Mouse (Mus musculus): ENCODE measurements at regions not wholly inside any gene's neighbourhood (a gene's known extent, or its start where the extent isn't known, plus 50 kb on each side); places are given as distances from the start of the nearest gene placed in this dataset.
"Not testable (repeated sequence)": the region's sequence is repeated elsewhere in the genome, so short reads cannot be mapped to it uniquely, and the experiment has no call there.

GRCm38 (mm10) chr13:111890792-111891191, 82.0 kb upstream of the Map3k1 start:
- intact Hi-C loops (cut with DNase I), result no loop called here
- TF ChIP-seq CTCF (IDR thresholded peaks at IDR 0.05), result no peak
- Histone ChIP-seq H3K4me3 (no peak overlapping the region), H3K27ac (no peak overlapping the region)
- no peak for DNase-seq (ENCODE audit: extremely low spot score in 1 of 2, low spot score in 2 of 2)

DNA sequence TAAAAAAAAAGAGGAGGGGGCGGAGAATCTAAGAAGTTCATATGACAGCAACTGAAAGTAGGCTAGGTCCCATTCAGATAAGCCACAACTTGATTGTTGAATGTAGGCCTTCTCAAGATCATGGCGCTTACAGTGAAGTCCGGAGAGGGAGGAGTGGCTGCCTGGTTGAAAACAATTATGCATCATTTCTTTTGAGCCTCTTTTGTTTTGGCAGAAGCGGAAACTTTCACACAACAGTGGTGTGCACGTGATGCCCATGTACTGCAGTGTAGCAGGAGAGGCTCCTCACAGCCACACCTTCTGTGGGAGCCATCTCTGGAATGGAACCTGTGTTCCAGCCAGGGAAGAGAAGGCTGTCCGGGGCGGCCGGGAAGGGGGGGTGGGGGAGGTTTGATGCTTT, 83.3 kb upstream of the Map3k1 start:
- Histone ChIP-seq H3K4me3 (no peak overlapping the region), H3K27ac (no peak overlapping the region)
- DNase-seq (ENCODE audit: extremely low spot score in 1 of 2, low spot score in 2 of 2), result no peak
- no peak for TF ChIP-seq CTCF (IDR thresholded peaks at IDR 0.05)
- intact Hi-C loops (cut with DNase I), result no loop called here

- no peak for DNase-seq (ENCODE audit: extremely low spot score in 1 of 2, low spot score in 2 of 2)
- H3K4me3 ChIP-seq, result no peak overlapping the region
- no peak for TF ChIP-seq CTCF (IDR thresholded peaks at IDR 0.05)
- intact Hi-C loops (cut with DNase I), result no loop called here
- no peak overlapping the region for H3K27ac ChIP-seq
Observed at GRCm38 (mm10) chr13:111893221-111893713, 84.5 kb upstream of the Map3k1 start.

DNA sequence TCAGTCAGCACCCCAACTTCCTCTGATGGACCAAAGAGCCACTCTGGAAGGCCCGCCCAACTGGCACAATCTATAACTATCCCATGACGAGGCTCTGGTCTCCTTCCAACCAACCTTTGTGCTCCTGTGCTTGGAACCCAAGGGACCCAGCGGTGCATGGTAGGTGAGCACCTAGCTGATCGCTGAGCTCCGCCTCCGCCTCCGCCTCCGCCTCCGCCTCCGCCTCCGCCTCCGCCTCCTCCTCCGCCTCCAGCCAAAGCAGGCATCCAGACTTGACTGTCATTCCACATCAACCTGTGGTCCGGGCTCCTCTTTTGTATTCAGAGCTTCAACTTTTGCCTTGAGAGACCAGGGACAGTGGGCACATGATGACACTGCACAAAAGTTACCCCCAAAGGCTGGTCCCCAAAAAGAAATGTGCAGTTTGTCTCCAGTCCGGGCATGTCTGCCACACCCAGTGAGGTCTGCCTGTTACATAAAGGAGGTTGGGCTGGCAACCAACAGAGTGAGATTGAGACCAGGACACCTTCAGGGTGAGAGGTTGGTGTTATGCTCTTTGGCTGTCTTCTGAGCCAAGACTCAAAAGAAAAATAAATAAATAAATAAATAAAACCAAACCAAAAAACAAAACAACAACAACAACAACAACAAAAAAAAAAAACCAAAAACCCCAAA, 86.1 kb upstream of the Map3k1 start:
- no peak overlapping the region for H3K4me3 ChIP-seq
- TF ChIP-seq CTCF (IDR thresholded peaks at IDR 0.05), result no peak
- no peak overlapping the region for H3K27ac ChIP-seq
- intact Hi-C loops (cut with DNase I), result no loop called here
- no peak for DNase-seq (ENCODE audit: extremely low spot score in 1 of 2, low spot score in 2 of 2)

DNA sequence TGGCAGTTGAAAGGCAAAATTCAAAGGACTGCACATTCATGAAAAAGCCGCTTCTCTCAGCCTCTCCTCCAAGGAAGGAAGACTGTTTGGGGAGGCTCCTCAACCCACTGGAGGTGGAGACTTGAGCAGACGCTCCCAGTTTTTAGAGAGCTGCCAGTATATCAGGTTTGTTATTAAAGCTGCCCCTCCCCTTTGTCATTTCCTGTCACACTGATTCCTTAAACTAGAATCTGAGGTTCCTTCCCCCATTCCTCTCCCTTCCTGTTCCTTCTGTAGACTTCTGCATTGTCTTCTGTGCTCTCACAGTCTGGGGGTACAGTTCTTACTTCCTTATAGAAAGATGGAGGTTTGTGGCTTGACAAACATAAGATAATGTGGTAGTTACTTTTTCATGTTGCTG, 87.5 kb upstream of the Map3k1 start:
- H3K27ac ChIP-seq, result no peak overlapping the region
- no peak for DNase-seq (ENCODE audit: extremely low spot score in 1 of 2, low spot score in 2 of 2)
- intact Hi-C loops (cut with DNase I), result no loop called here
- no peak for TF ChIP-seq CTCF (IDR thresholded peaks at IDR 0.05)
- H3K4me3 ChIP-seq, result no peak overlapping the region

DNA sequence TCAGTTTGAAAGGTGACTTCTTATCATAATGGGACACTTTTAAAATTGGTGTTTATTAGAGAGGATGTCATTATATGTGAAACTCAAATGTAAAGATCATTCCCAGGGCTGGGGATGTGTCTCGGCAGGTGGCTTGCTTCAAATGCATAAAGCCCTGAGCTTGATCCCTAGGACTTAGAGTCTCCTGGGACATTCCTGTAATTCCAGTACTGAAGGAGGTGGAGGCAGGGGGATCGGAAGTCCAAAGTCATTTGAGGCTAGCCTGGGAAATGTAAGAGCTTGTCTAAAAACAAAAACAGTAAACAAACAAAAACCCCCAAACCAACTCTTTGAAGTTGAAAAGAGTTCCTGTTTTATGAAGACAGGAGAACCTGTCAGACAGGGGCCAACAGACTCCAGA, 94.6 kb upstream of the Map3k1 start:
- Histone ChIP-seq H3K4me3 (no peak overlapping the region), H3K27ac (no peak overlapping the region)
- no peak for DNase-seq (ENCODE audit: extremely low spot score in 1 of 2, low spot score in 2 of 2)
- TF ChIP-seq CTCF (IDR thresholded peaks at IDR 0.05), result no peak
- intact Hi-C loops (cut with DNase I), result no loop called here

GRCm38 (mm10) chr13:111903931-111904330, 95.1 kb upstream of the Map3k1 start:
- H3K27ac ChIP-seq, result no peak overlapping the region
- no peak for DNase-seq (ENCODE audit: extremely low spot score in 1 of 2, low spot score in 2 of 2)
- intact Hi-C loops (cut with DNase I), result loop anchor here (2.0 kb wide), 1 partner anchor 95 kb away; the partner anchor contains the start of gene Map3k1
- no peak overlapping the region for H3K4me3 ChIP-seq
- TF ChIP-seq CTCF (IDR thresholded peaks at IDR 0.05), result no peak

GRCm38 (mm10) chr13:111904616-111905212, 95.9 kb upstream of the Map3k1 start:
- H3K27ac ChIP-seq, result no peak overlapping the region
- peak; percentile 74 to 80 for DNase-seq (ENCODE audit: extremely low spot score in 1 of 2, low spot score in 2 of 2)
- no peak overlapping the region for H3K4me3 ChIP-seq
- intact Hi-C loops (cut with DNase I), result loop anchor here (2.0 to 5.0 kb wide), 2 partner anchors 96 to 283 kb away; partner anchors contain the start of gene Map3k1
- TF ChIP-seq CTCF (IDR thresholded peaks at IDR 0.05), result no peak

- intact Hi-C loops (cut with DNase I), result loop anchor here (2.0 to 5.0 kb wide), 2 partner anchors 96 to 282 kb away; partner anchors contain the start of gene Map3k1
- DNase-seq (ENCODE audit: extremely low spot score in 1 of 2, low spot score in 2 of 2), result no peak
- no peak overlapping the region for H3K4me3 ChIP-seq
- 0 out of 2 replicates have a peak overlapping the region, but pooled peaks have one; percentile 28 for H3K27ac ChIP-seq
- no peak for TF ChIP-seq CTCF (IDR thresholded peaks at IDR 0.05)
Observed at GRCm38 (mm10) chr13:111905213-111905701, 96.5 kb upstream of the Map3k1 start.

DNA sequence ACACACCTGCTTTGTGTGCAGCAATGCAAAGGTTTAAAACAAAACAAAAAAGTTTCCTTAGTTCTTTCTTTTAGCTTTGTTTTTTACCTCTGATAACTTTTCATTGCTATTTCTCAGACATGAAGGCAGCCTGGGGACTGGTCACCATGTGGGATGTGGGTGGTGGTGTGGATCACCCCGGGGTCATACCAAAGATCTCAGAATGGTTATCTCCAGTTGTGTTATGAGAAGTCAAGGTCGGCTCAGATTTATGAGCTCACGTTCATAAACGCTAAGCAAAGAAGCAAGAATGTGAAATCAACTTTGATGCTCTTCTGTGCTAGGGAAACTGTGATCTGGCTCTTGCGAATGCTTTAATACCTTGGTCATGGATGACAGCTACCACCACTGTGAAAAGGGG, 102.3 kb upstream of the Map3k1 start:
- intact Hi-C loops (cut with DNase I), result no loop called here
- H3K27ac ChIP-seq, result no peak overlapping the region
- H3K4me3 ChIP-seq, result no peak overlapping the region
- no peak for DNase-seq (ENCODE audit: extremely low spot score in 1 of 2, low spot score in 2 of 2)
- no peak for TF ChIP-seq CTCF (IDR thresholded peaks at IDR 0.05)

DNA sequence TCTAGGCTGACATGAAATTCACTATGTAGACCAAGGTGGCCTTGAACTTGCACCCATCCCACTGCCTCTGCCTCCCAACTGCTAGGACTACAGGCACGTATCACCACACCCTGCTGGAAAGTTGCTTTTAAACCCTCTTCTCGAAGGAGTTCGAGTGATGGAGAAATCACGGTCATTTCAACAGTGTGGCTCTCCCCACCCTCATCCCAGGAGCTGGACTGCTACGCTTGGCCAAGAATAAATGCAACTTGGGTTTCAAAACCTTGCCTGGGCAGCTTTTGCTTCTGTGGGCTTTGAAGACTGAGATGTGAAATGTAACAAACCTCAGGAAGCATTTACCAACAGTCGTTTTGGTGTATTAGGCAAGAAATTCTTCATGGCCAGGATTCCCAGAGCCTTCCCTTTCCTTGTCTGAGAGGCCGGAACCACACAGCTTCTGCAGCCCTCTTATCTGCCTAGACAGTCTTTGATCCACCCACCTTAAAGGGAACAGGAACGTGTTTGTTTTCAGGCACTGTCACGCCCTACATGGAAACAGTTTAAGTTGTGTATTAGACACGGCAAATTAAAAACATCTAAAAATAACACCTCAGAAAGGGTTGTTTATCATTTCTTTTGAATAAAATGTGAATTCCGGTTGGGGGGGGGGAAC, 103.0 kb upstream of the Map3k1 start:
- intact Hi-C loops (cut with DNase I), result no loop called here
- DNase-seq (ENCODE audit: extremely low spot score in 1 of 2, low spot score in 2 of 2), result no peak
- H3K27ac ChIP-seq, result peak overlapping the region; percentile 53; the same call in 1 of the 2 replicates
- TF ChIP-seq CTCF (IDR thresholded peaks at IDR 0.05), result no peak
- no peak overlapping the region for H3K4me3 ChIP-seq

GRCm38 (mm10) chr13:111914348-111914913, 105.6 kb upstream of the Map3k1 start:
- intact Hi-C loops (cut with DNase I), result no loop called here
- no peak for TF ChIP-seq CTCF (IDR thresholded peaks at IDR 0.05)
- Histone ChIP-seq H3K27ac (no peak overlapping the region), H3K4me3 (no peak overlapping the region)
- DNase-seq (ENCODE audit: extremely low spot score in 1 of 2, low spot score in 2 of 2), result no peak

DNA sequence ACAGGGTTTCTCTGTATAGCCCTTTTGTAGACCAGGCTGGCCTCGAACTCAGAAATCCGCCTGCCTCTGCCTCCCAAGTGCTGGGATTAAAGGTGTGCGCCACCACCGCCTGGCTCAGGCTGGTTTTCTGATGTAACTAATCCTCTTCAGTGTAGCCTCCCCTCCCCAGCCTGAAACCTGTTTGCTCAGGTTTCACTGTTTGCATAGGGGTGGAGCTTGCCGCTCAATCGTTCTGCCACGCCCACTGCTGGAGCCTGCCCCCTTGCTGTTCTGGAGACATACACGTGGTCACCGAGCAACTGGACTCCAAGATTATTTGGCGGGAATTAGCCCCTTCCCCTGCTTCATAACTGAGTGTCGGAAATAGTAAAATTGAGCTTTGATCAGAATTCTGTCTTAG, 110.6 kb upstream of the Map3k1 start:
- H3K4me3 ChIP-seq; DNase-seq (ENCODE audit: extremely low spot score in 1 of 2, low spot score in 2 of 2); intact Hi-C loops (cut with DNase I); H3K27ac ChIP-seq: not testable (repeated sequence)
